Mouse (Mus musculus): ENCODE results near the gene Ppcs. TPM values are rescaled to one million over a fixed set of nuclear protein-coding genes. Genes with fewer than 3 reads are reported as not detected.

Gene Ppcs
- total RNA-seq, 2 experiments from 2014 or later, result 5.3 to 10.9 TPM

- peak; percentile 5; the same call in 1 of the 2 replicates for ATAC-seq (replicated peaks; ENCODE audit: low FRiP score, poor library complexity, severe bottlenecking)
These were observed 313 bp downstream of the Ppcs start for GRCm38 (mm10) chr4:119421921-119422293.

- ATAC-seq (replicated peaks; ENCODE audit: low FRiP score, poor library complexity, severe bottlenecking), result no peak
These were observed 1.0 kb downstream of the Ppcs start for GRCm38 (mm10) chr4:119421191-119421590.

- ATAC-seq (replicated peaks; ENCODE audit: low FRiP score, poor library complexity, severe bottlenecking), result peak; percentile 47
These were observed 4.3 kb downstream of the Ppcs start for GRCm38 (mm10) chr4:119417894-119418293.

GRCm38 (mm10) chr4:119417270-119417669 is 5.0 kb downstream of the Ppcs start:
- ATAC-seq (replicated peaks; ENCODE audit: low FRiP score, poor library complexity, severe bottlenecking), result no peak

GRCm38 (mm10) chr4:119415072-119415753 is 7.0 kb downstream of the Ppcs start, which contains the start of gene Ccdc30:
Gene Ccdc30 (minus strand): TSS chr4:119415521.
- no peak for ATAC-seq (replicated peaks; ENCODE audit: low FRiP score, poor library complexity, severe bottlenecking)

- no peak for ATAC-seq (replicated peaks; ENCODE audit: low FRiP score, poor library complexity, severe bottlenecking)
These were observed 9.4 kb downstream of the Ppcs start for GRCm38 (mm10) chr4:119412791-119413190.

- ATAC-seq (replicated peaks; ENCODE audit: low FRiP score, poor library complexity, severe bottlenecking), result no peak
These were observed 10.2 kb downstream of the Ppcs start for GRCm38 (mm10) chr4:119411877-119412650.

- no peak for ATAC-seq (replicated peaks; ENCODE audit: low FRiP score, poor library complexity, severe bottlenecking)
These were observed 18.8 kb downstream of the Ppcs start for GRCm38 (mm10) chr4:119403431-119403830.

GRCm38 (mm10) chr4:119400896-119401295 is 21.3 kb downstream of the Ppcs start:
- 0 out of 2 replicates have a peak, but pooled peaks have one; percentile 42 for ATAC-seq (replicated peaks; ENCODE audit: low FRiP score, poor library complexity, severe bottlenecking)

GRCm38 (mm10) chr4:119398751-119399150 is 23.5 kb downstream of the Ppcs start:
- ATAC-seq (replicated peaks; ENCODE audit: low FRiP score, poor library complexity, severe bottlenecking), result no peak

GRCm38 (mm10) chr4:119390369-119390768 is 31.9 kb downstream of the Ppcs start:
- peak; percentile 83 for ATAC-seq (replicated peaks; ENCODE audit: low FRiP score, poor library complexity, severe bottlenecking)

- ATAC-seq (replicated peaks; ENCODE audit: low FRiP score, poor library complexity, severe bottlenecking), result no peak
These were observed 33.0 kb downstream of the Ppcs start for GRCm38 (mm10) chr4:119389184-119389583.

- ATAC-seq (replicated peaks; ENCODE audit: low FRiP score, poor library complexity, severe bottlenecking), result no peak
These were observed 40.6 kb downstream of the Ppcs start for GRCm38 (mm10) chr4:119381471-119382190.

- no peak for ATAC-seq (replicated peaks; ENCODE audit: low FRiP score, poor library complexity, severe bottlenecking)
These were observed 52.8 kb downstream of the Ppcs start for GRCm38 (mm10) chr4:119369460-119369859.

Other genes with a start within 250 kb of the Ppcs start
- gene Zfp691, start 248.2 kb downstream of the Ppcs start, total RNA-seq (2015; ENCODE audit: low replicate concordance), result 2.2 and 4.6 TPM in 2 replicates
- 2.2 and 8.5 TPM in 2 replicates for gene Zfp691, start 248.2 kb downstream of the Ppcs start, total RNA-seq (2017; ENCODE audit: low replicate concordance)
- 1,144 and 1,272 TPM in 2 replicates for gene Ermap, start 232.4 kb downstream of the Ppcs start, total RNA-seq (2015; ENCODE audit: low replicate concordance)
- gene Ermap, start 232.4 kb downstream of the Ppcs start, total RNA-seq (2017; ENCODE audit: low replicate concordance), result 1,113 and 1,126 TPM in 2 replicates
- gene Svbp, start 227.1 kb downstream of the Ppcs start, total RNA-seq (2015; ENCODE audit: low replicate concordance), result 110 and 114 TPM in 2 replicates
- 171 and 238 TPM in 2 replicates for gene Svbp, start 227.1 kb downstream of the Ppcs start, total RNA-seq (2017; ENCODE audit: low replicate concordance)
- 2.5 TPM in 1 of 2 replicates, not detected in the other for gene Tmem269, start 204.2 kb downstream of the Ppcs start, total RNA-seq (2015; ENCODE audit: low replicate concordance)
- gene Tmem269, start 204.2 kb downstream of the Ppcs start, total RNA-seq (2017; ENCODE audit: low replicate concordance), result not detected in 2 replicates
- 1.4 and 2.1 TPM in 2 replicates for gene AU022252, start 189.7 kb downstream of the Ppcs start, total RNA-seq (2015; ENCODE audit: low replicate concordance)
- 2.5 and 2.6 TPM in 2 replicates for gene AU022252, start 189.7 kb downstream of the Ppcs start, total RNA-seq (2017; ENCODE audit: low replicate concordance)
- gene P3h1, start 189.5 kb downstream of the Ppcs start, total RNA-seq (2015; ENCODE audit: low replicate concordance), result 0.42 TPM in 1 of 2 replicates, not detected in the other
- gene P3h1, start 189.5 kb downstream of the Ppcs start, total RNA-seq (2017; ENCODE audit: low replicate concordance), result 1.8 and 5.6 TPM in 2 replicates
- gene Cldn19, start 167.0 kb downstream of the Ppcs start, total RNA-seq (2015; ENCODE audit: low replicate concordance), result not detected in 2 replicates
- not detected in 2 replicates for gene Cldn19, start 167.0 kb downstream of the Ppcs start, total RNA-seq (2017; ENCODE audit: low replicate concordance)
- gene Ybx1, start 127.8 kb downstream of the Ppcs start, total RNA-seq (2015; ENCODE audit: low replicate concordance), result 250 and 267 TPM in 2 replicates
- 172 and 193 TPM in 2 replicates for gene Ybx1, start 127.8 kb downstream of the Ppcs start, total RNA-seq (2017; ENCODE audit: low replicate concordance)
- 59.5 and 78.9 TPM in 2 replicates for gene Ppih, start 101.9 kb downstream of the Ppcs start, total RNA-seq (2015; ENCODE audit: low replicate concordance)
- gene Ppih, start 101.9 kb downstream of the Ppcs start, total RNA-seq (2017; ENCODE audit: low replicate concordance), result 19.3 and 43.4 TPM in 2 replicates
- gene Ccdc30, start 6.9 kb downstream of the Ppcs start, total RNA-seq (2015; ENCODE audit: low replicate concordance), result not detected in 2 replicates
- not detected in 2 replicates for gene Ccdc30, start 6.9 kb downstream of the Ppcs start, total RNA-seq (2017; ENCODE audit: low replicate concordance)
- gene Zmynd12, start 394 bp upstream of the Ppcs start, total RNA-seq (2015; ENCODE audit: low replicate concordance), result 3.4 TPM in 1 of 2 replicates, not detected in the other
- not detected in 2 replicates for gene Zmynd12, start 394 bp upstream of the Ppcs start, total RNA-seq (2017; ENCODE audit: low replicate concordance)
- not detected in 2 replicates for gene Rimkla, start 70.2 kb upstream of the Ppcs start, total RNA-seq (2015; ENCODE audit: low replicate concordance)
- not detected in 2 replicates for gene Rimkla, start 70.2 kb upstream of the Ppcs start, total RNA-seq (2017; ENCODE audit: low replicate concordance)
- 13.7 and 17.2 TPM in 2 replicates for gene Foxj3, start 114.6 kb upstream of the Ppcs start, total RNA-seq (2015; ENCODE audit: low replicate concordance)
- gene Foxj3, start 114.6 kb upstream of the Ppcs start, total RNA-seq (2017; ENCODE audit: low replicate concordance), result 10.1 and 10.3 TPM in 2 replicates
- gene Frg2f1, start 117.1 kb upstream of the Ppcs start, total RNA-seq (2015; ENCODE audit: low replicate concordance), result not detected in 2 replicates
- gene Frg2f1, start 117.1 kb upstream of the Ppcs start, total RNA-seq (2017; ENCODE audit: low replicate concordance), result 1.2 TPM in 1 of 2 replicates, not detected in the other
- gene Guca2a, start 215.3 kb upstream of the Ppcs start, total RNA-seq (2015; ENCODE audit: low replicate concordance), result not detected in 2 replicates
- not detected in 2 replicates for gene Guca2a, start 215.3 kb upstream of the Ppcs start, total RNA-seq (2017; ENCODE audit: low replicate concordance)
- not detected in 2 replicates for gene Guca2b, start 236.5 kb upstream of the Ppcs start, total RNA-seq (2015; ENCODE audit: low replicate concordance)
- gene Guca2b, start 236.5 kb upstream of the Ppcs start, total RNA-seq (2017; ENCODE audit: low replicate concordance), result not detected in 2 replicates

Data from erythroid progenitor cell, adult 5-6 weeks (primary cell).